Mouse (Mus musculus) cerebral cortex, adult 2 months (tissue): ENCODE measurements around the gene Pgf.

Experiments used
- WGBS: fragments of 180-500 bp; shearing (Covaris S2); methylation state at CpG from one replicate; pipeline ENCODE4 v1.1.7; 2018; 5-methylcytosine and 5-hydroxymethylcytosine counted together

Gene Pgf

GRCm38 (mm10) chr12:85157797-85158460 lies 19.7 kb downstream of the Pgf start:
- 71% methylated on average over 14 of the region's 14 CpGs for WGBS

- 44% methylated on average over 6 of the region's 6 CpGs for WGBS
Measured at GRCm38 (mm10) chr12:85156324-85156723, 21.3 kb downstream of the Pgf start.

- 82% methylated on average over 3 of the region's 3 CpGs for WGBS
Measured at GRCm38 (mm10) chr12:85153011-85153410, 24.6 kb downstream of the Pgf start.

GRCm38 (mm10) chr12:85151002-85151774 lies 26.4 kb downstream of the Pgf start, which contains the start of gene Rps6kl1:
TSS of gene Rps6kl1 (minus strand) at chr12:85151264.
- WGBS = 15% methylated on average over 28 of the region's 28 CpGs

- 11% methylated on average over 20 of the region's 20 CpGs for WGBS
Measured at GRCm38 (mm10) chr12:85150321-85151001, 27.1 kb downstream of the Pgf start.

- 71% methylated on average over 9 of the region's 9 CpGs for WGBS
Measured at GRCm38 (mm10) chr12:85146881-85147280, 30.7 kb downstream of the Pgf start.

- 29% methylated on average over 11 of the region's 11 CpGs for WGBS
Measured at GRCm38 (mm10) chr12:85146355-85146754, 31.2 kb downstream of the Pgf start.

GRCm38 (mm10) chr12:85145630-85146029 lies 32.0 kb downstream of the Pgf start:
- 47% methylated on average over 9 of the region's 9 CpGs for WGBS

GRCm38 (mm10) chr12:85144821-85145220 lies 32.8 kb downstream of the Pgf start:
- WGBS = 95% methylated on average over 4 of the region's 4 CpGs

- WGBS = 60% methylated on average over 2 of the region's 2 CpGs
Measured at GRCm38 (mm10) chr12:85144276-85144675, 33.3 kb downstream of the Pgf start.

GRCm38 (mm10) chr12:85142803-85143202 lies 34.8 kb downstream of the Pgf start:
- WGBS = 20% methylated on average over 4 of the region's 4 CpGs

- 81% methylated on average over 6 of the region's 6 CpGs for WGBS
Measured at GRCm38 (mm10) chr12:85141096-85141495, 36.5 kb downstream of the Pgf start.

GRCm38 (mm10) chr12:85140036-85140701 lies 37.4 kb downstream of the Pgf start:
- 53% methylated on average over 18 of the region's 18 CpGs for WGBS

GRCm38 (mm10) chr12:85136627-85137026 lies 41.0 kb downstream of the Pgf start:
- 62% methylated on average over 4 of the region's 4 CpGs for WGBS

GRCm38 (mm10) chr12:85135513-85136470 lies 41.8 kb downstream of the Pgf start:
- 55% methylated on average over 19 of the region's 19 CpGs for WGBS

- WGBS = 72% methylated on average over 8 of the region's 8 CpGs
Measured at GRCm38 (mm10) chr12:85134043-85134794, 43.4 kb downstream of the Pgf start.

GRCm38 (mm10) chr12:85131361-85131760 lies 46.2 kb downstream of the Pgf start:
- 74% methylated on average over 6 of the region's 6 CpGs for WGBS

- WGBS = 81% methylated on average over 9 of the region's 9 CpGs
Measured at GRCm38 (mm10) chr12:85129426-85129978, 48.1 kb downstream of the Pgf start.

GRCm38 (mm10) chr12:85126986-85127603 lies 50.5 kb downstream of the Pgf start:
- WGBS = 35% methylated on average over 8 of the region's 8 CpGs
